Mouse (Mus musculus) heart, postnatal 0 days (tissue): ENCODE measurements at regions not wholly inside any gene's neighbourhood (a gene's known extent, or its start where the extent isn't known, plus 50 kb on each side); places are given as distances from the start of the nearest gene placed in this dataset.
"Not testable (repeated sequence)": the region's sequence is repeated elsewhere in the genome, so short reads cannot be mapped to it uniquely, and the experiment has no call there.

ENCODE experiments used
- ATAC-seq: fragments of 200-750 bp; cut with Nextera tagmentation; 2 replicates; pipeline ENCODE4 v1.8.0; 2017; ENCODE audit warnings: low read depth, moderate number of reproducible peaks, moderate library complexity; ENCODE audit not compliant: insufficient read depth
- DNase-seq: peaks from one replicate; pipeline ENCODE4 v3.0.0-alpha.2; 2016; ENCODE audit warnings: low spot score
- H3K27ac ChIP-seq: fragments of 300-500 bp; sonication (generic); 2 replicates; pipeline ENCODE4 v1.5.1; 2014; ENCODE audit warnings: low read depth, mild to moderate bottlenecking
- H3K27me3 ChIP-seq: fragments of 300-500 bp; sonication (generic); 2 replicates; pipeline ENCODE4 v1.6.1; 2014; ENCODE audit warnings: low read length, mixed read lengths; ENCODE audit not compliant: control insufficient read depth, insufficient read depth
- H3K36me3 ChIP-seq: fragments of 300-500 bp; sonication (generic); replicated peaks from 2 replicates; pipeline ENCODE4 v1.6.1; 2014; ENCODE audit warnings: low read length, mixed read lengths; ENCODE audit not compliant: control insufficient read depth, insufficient read depth
- H3K4me1 ChIP-seq: fragments of 300-500 bp; sonication (generic); 2 replicates; pipeline ENCODE4 v1.6.1; 2014; ENCODE audit warnings: antibody characterized with exemption; ENCODE audit not compliant: control insufficient read depth, insufficient read depth
- H3K4me2 ChIP-seq: fragments of 300-500 bp; sonication (generic); 2 replicates; pipeline ENCODE4 v1.6.1; 2014; ENCODE audit warnings: low read depth, mild to moderate bottlenecking, low read length, moderate library complexity
- H3K4me3 ChIP-seq: fragments of 300-500 bp; sonication (generic); 2 replicates; pipeline ENCODE4 v1.5.1; 2014; ENCODE audit warnings: low read depth, low read length
- H3K9ac ChIP-seq: fragments of 300-500 bp; sonication (generic); replicated peaks from 2 replicates; pipeline ENCODE4 v1.6.1; 2014; ENCODE audit warnings: low read depth, low read length, mixed read lengths
- H3K9me3 ChIP-seq: fragments of 300-500 bp; sonication (generic); replicated peaks from 2 replicates; pipeline ENCODE4 v1.6.1; 2016; ENCODE audit warnings: low read length; ENCODE audit not compliant: control insufficient read depth
- CTCF ChIP-seq: IDR thresholded peaks from 2 replicates; pipeline ENCODE4 v1.5.1; 2016; ENCODE audit warnings: antibody characterized with exemption, control low read depth, low read depth
- EP300 ChIP-seq: IDR thresholded peaks from 2 replicates; pipeline ENCODE4 v1.6.1; 2016; ENCODE audit warnings: antibody characterized with exemption, low read depth
- WGBS: fragments of 180-500 bp; shearing (Covaris S2); extraction: QIAGEN DNeasy Blood & Tissue Kit; methylation state at CpG from one replicate; pipeline ENCODE4 v1.1.7; 2014; 5-methylcytosine and 5-hydroxymethylcytosine counted together

DNA sequence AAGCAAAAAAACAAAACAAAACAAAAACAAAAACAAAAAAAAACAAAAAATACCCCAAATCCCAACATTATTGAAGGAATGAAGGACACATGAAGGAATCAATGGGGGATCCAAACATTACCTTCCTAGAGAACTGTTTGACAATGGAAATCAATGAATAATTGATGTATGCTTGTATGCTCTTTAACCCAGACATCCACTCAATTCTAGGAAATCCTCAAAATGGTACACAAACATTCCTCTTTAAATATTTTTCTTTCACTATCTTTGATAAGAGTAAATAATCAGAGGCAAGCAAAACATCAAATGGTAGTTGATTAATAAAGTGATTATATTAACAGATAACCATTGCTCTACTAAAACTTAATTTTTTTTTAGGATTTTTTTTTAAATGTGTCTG is 118.9 kb upstream of the Trim24 start:
- DNase-seq (no peak), ATAC-seq (no peak)
- Histone ChIP-seq H3K4me1 (no peaks in the 10 kb centered on the region), H3K27ac (no peak overlapping the region), H3K36me3 (no peaks in the 10 kb centered on the region), H3K9me3 (peaks cover 5% of the 10 kb centered on the region; the same call in 1 of the 2 replicates), H3K27me3 (no peaks in the 10 kb centered on the region), H3K4me2 (no peak overlapping the region), H3K4me3 (no peak overlapping the region), H3K9ac (no peak overlapping the region)
- TF ChIP-seq EP300 (no peak), CTCF (no peak)

DNA sequence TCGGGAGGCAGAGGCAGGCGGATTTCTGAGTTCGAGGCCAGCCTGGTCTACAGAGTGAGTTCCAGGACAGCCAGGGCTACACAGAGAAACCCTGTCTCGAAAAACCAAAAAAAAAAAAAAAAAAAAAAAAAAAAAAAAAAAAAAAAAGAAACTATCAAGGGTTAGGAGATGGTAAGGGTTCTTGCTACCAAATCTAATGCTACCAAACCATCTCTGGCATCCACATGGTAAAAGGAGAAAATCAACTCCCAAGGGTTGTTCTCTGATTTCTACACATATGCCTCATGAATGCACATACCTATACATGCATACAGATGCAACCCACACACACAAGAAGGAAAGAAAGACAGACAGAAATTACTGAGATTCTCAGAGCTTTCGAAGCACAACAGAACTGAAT is 109.6 kb upstream of the Trim24 start:
- ATAC-seq, H3K9ac ChIP-seq, H3K9me3 ChIP-seq, H3K27ac ChIP-seq, H3K27me3 ChIP-seq, H3K36me3 ChIP-seq, H3K4me1 ChIP-seq, H3K4me2 ChIP-seq, DNase-seq, H3K4me3 ChIP-seq: not testable (repeated sequence)
- 94% methylated on average over 3 of the region's 5 CpGs for WGBS

DNA sequence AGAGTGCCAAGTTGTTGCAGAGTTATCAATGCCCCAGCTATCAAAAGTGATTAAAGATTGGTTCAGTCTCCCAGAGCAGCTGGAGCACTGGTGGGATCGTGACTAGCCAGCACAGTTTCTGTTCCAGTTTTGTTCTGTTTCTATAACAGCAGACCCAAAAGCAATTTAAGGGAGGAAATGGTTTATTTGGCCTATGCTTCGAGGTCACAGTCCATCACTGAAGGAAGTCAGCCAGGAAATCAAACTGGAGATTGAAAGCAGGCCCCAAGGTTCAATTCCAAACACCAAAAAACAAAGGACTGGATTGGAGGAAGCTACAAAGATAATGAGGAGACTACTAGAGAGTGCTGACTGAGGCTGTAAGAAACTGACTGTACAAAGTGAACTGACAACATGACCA is 107.6 kb upstream of the Trim24 start:
- H3K4me2 ChIP-seq, result no peak overlapping the region
- TF ChIP-seq EP300 (no peak), CTCF (no peak)
- no peaks in the 10 kb centered on the region for H3K27me3 ChIP-seq
- H3K4me1 ChIP-seq, result no peaks in the 10 kb centered on the region
- 43% methylated on average over 2 of the region's 2 CpGs for WGBS
- no peak for DNase-seq
- ATAC-seq, result no peak
- H3K9ac ChIP-seq, result no peak overlapping the region
- H3K9me3 ChIP-seq, result 0 out of 2 replicates have a peak, but pooled peaks cover 3% of the 10 kb centered on the region
- no peak overlapping the region for H3K27ac ChIP-seq
- H3K4me3 ChIP-seq, result no peak overlapping the region
- no peaks in the 10 kb centered on the region for H3K36me3 ChIP-seq

DNA sequence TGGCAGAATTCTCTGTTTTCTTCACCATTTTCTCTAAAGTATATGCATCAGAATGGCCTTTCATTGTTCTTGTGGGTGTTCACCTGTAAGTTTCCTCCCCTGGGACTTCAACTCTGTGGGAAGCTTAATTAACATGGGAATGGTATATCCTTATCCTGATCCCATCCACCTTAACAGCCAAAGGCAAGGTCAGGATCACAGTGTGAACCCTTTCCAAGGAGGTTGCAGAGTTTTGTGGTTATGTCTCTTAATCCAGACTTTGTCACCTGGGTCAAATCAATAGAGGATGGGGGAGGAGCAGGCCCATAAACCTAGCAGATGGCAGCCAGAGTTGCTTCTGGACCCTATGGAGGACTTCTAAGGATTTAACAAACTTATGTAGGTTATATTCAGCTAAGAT is 102.9 kb upstream of the Trim24 start:
- Histone ChIP-seq H3K36me3 (no peaks in the 10 kb centered on the region), H3K4me1 (no peaks in the 10 kb centered on the region), H3K4me3 (no peak overlapping the region), H3K4me2 (no peak overlapping the region), H3K27ac (no peak overlapping the region), H3K27me3 (no peaks in the 10 kb centered on the region), H3K9me3 (no peaks in the 10 kb centered on the region), H3K9ac (no peak overlapping the region)
- no peak for TF ChIP-seq CTCF
- no peak for TF ChIP-seq EP300
- ATAC-seq (no peak), DNase-seq (no peak)

DNA sequence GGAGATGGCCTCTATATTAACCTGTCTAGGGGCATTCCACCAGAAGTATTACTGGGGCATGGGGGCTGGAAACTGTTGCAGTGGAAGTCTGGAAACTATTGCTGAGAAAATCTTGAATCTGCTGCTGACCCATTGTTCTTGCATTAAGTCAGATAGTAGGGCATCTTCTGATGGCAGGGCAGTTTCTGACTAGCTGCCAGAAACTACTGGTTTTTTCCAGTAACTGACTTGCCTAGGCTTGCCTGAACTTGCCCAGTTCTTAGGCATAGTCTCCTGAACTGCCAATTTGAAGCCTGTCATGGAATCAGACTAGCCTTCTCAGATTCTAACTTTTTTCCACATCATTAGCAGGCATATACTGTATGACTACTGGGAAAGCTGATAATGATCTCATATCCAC is 97.3 kb upstream of the Trim24 start:
- Histone ChIP-seq H3K4me2 (no peak overlapping the region), H3K4me3 (no peak overlapping the region), H3K27ac (no peak overlapping the region), H3K9me3 (no peaks in the 10 kb centered on the region), H3K27me3 (no peaks in the 10 kb centered on the region), H3K36me3 (no peaks in the 10 kb centered on the region), H3K9ac (no peak overlapping the region), H3K4me1 (no peaks in the 10 kb centered on the region)
- TF ChIP-seq CTCF (no peak), EP300 (no peak)
- no peak for DNase-seq
- ATAC-seq, result no peak

DNA sequence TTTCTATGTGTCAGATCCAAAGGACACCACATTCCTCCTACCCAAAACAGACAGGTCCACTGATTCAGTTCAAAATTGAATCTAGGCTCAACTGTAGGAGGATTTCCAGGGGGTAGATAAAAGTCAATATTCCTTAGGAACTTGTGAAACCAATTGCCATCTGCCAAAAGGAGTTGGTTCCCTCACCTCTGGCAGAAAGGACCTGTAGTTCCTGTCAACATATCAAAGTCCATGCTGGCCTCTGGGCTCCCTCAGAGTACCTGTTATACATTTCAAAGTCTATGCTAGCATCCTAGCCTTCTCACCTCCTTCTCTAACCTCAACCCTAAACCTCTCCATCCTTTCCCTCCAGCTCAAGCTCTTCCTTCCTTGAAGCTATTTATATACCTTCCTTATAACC is 95.5 kb upstream of the Trim24 start:
- Histone ChIP-seq H3K36me3 (no peaks in the 10 kb centered on the region), H3K4me1 (no peaks in the 10 kb centered on the region), H3K27me3 (no peaks in the 10 kb centered on the region), H3K4me3 (no peak overlapping the region), H3K4me2 (no peak overlapping the region), H3K9ac (no peak overlapping the region), H3K9me3 (no peaks in the 10 kb centered on the region), H3K27ac (no peak overlapping the region)
- no peak for DNase-seq
- no peak for TF ChIP-seq EP300
- TF ChIP-seq CTCF, result no peak
- no peak for ATAC-seq
